Mouse (Mus musculus): ENCODE measurements around the gene Acsf2. TPM values are rescaled to one million over a fixed set of nuclear protein-coding genes. Genes with fewer than 3 reads are reported as not detected.
A peak's percentile ranks its signal among the peaks of the same experiment; 100 is the strongest.

Acsf2 gene
- polyA plus RNA-seq, 1 experiment from 2014 or later: 10.2 TPM

GRCm38 (mm10) chr11:94548041-94548784 lies 53.5 kb downstream of the Acsf2 start:
- peak overlapping the region; percentile 72 for H3K9ac ChIP-seq
- ATAC-seq (ENCODE audit: insufficient read depth) (peak; percentile 45; the same call in 1 of the 2 replicates), DNase-seq (peak; percentile 48)
- no peaks in the 10 kb centered on the region for H3K27me3 ChIP-seq (ENCODE audit: insufficient read depth, low read length)
- H3K9me3 ChIP-seq (ENCODE audit: low read depth, low read length): no peaks in the 10 kb centered on the region
- no peaks in the 10 kb centered on the region for H3K4me1 ChIP-seq (ENCODE audit: insufficient read depth)
- peak overlapping the region; percentile 60 for H3K4me3 ChIP-seq (ENCODE audit: low read depth, low read length)
- no peaks in the 10 kb centered on the region for H3K36me3 ChIP-seq (ENCODE audit: insufficient read depth)
- no peak for TF ChIP-seq CTCF (IDR thresholded peaks at IDR 0.05; ENCODE audit: low read depth)
- H3K4me2 ChIP-seq: peak overlapping the region; percentile 97
- no peak overlapping the region for H3K27ac ChIP-seq (ENCODE audit: low read depth)
- 10% methylated on average over 24 of the region's 24 CpGs for WGBS

GRCm38 (mm10) chr11:94547271-94547670 lies 54.4 kb downstream of the Acsf2 start:
- Histone ChIP-seq H3K4me3 (ENCODE audit: low read depth, low read length) (no peak overlapping the region), H3K9ac (no peak overlapping the region), H3K4me2 (no peak overlapping the region), H3K27me3 (ENCODE audit: insufficient read depth, low read length) (no peaks in the 10 kb centered on the region), H3K36me3 (ENCODE audit: insufficient read depth) (peaks cover 3% of the 10 kb centered on the region; the same call in 1 of the 2 replicates), H3K27ac (ENCODE audit: low read depth) (no peak overlapping the region), H3K9me3 (ENCODE audit: low read depth, low read length) (no peaks in the 10 kb centered on the region), H3K4me1 (ENCODE audit: insufficient read depth) (no peaks in the 10 kb centered on the region)
- DNase-seq: no peak
- ATAC-seq (ENCODE audit: insufficient read depth): no peak
- TF ChIP-seq CTCF (IDR thresholded peaks at IDR 0.05; ENCODE audit: low read depth): no peak
- 90% methylated on average over 6 of the region's 6 CpGs for WGBS

DNA sequence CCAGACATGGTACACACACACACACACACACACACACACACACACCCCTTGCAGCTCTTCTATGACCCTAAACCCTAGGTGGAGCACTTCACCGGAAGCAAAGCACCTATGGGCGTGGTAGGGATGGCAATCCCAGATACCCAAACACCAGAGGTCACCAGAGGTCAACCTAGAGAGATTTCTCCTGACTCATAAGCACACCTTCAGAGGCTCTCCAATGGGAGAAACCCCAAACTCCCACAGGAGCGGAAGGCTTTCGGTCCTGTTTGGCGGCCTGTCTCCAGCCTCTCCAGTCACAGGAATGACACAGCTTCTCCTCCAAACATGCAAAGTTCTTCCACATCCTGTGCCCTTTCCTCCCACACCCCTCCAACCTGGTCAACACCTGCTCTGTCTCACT lies 55.3 kb downstream of the Acsf2 start:
- DNase-seq: no peak
- Histone ChIP-seq H3K4me3 (ENCODE audit: low read depth, low read length) (no peak overlapping the region), H3K27me3 (ENCODE audit: insufficient read depth, low read length) (no peaks in the 10 kb centered on the region), H3K4me1 (ENCODE audit: insufficient read depth) (no peaks in the 10 kb centered on the region), H3K4me2 (no peak overlapping the region), H3K9ac (no peak overlapping the region), H3K36me3 (ENCODE audit: insufficient read depth) (peaks cover 9% of the 10 kb centered on the region; the same call in 1 of the 2 replicates), H3K27ac (ENCODE audit: low read depth) (no peak overlapping the region), H3K9me3 (ENCODE audit: low read depth, low read length) (no peaks in the 10 kb centered on the region)
- ATAC-seq (ENCODE audit: insufficient read depth): no peak
- no peak for TF ChIP-seq CTCF (IDR thresholded peaks at IDR 0.05; ENCODE audit: low read depth)
- WGBS: 91% methylated on average over 5 of the region's 5 CpGs

- TF ChIP-seq CTCF (IDR thresholded peaks at IDR 0.05; ENCODE audit: low read depth): no peak
- Histone ChIP-seq H3K9ac (peak overlapping the region; percentile 6; the same call in 1 of the 2 replicates), H3K27me3 (ENCODE audit: insufficient read depth, low read length) (no peaks in the 10 kb centered on the region), H3K4me3 (ENCODE audit: low read depth, low read length) (no peak overlapping the region), H3K4me2 (peak overlapping the region; percentile 52; the same call in 1 of the 2 replicates), H3K4me1 (ENCODE audit: insufficient read depth) (no peaks in the 10 kb centered on the region), H3K27ac (ENCODE audit: low read depth) (no peak overlapping the region), H3K36me3 (ENCODE audit: insufficient read depth) (peaks cover 9% of the 10 kb centered on the region; the same call in 1 of the 2 replicates), H3K9me3 (ENCODE audit: low read depth, low read length) (no peaks in the 10 kb centered on the region)
- DNase-seq (peak; percentile 46), ATAC-seq (ENCODE audit: insufficient read depth) (no peak)
- 50% methylated on average over 18 of the region's 18 CpGs for WGBS
These were observed 57.2 kb downstream of the Acsf2 start for GRCm38 (mm10) chr11:94544422-94544821.

DNA sequence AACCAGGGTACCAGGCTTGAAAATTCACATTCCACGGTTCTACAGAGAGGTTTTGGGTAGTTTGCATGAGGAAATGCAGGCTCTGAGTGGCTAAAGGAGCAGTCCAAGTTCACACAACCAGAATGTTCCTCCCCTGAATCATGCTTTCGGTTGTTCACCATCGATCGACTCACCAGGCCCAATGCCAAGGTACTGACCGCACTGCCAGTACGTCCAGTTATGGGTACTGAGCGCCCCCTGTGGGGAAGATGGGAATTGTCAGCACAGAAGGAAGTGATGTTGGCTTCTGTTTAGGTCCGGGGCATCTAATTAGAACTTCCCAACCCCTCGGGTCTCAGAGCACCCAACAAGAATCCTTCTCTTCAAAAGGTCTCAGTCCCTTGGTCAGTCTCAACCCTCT lies 57.7 kb downstream of the Acsf2 start:
- Histone ChIP-seq H3K27ac (ENCODE audit: low read depth) (no peak overlapping the region), H3K4me1 (ENCODE audit: insufficient read depth) (no peaks in the 10 kb centered on the region), H3K36me3 (ENCODE audit: insufficient read depth) (peaks cover 9% of the 10 kb centered on the region; the same call in 1 of the 2 replicates), H3K4me3 (ENCODE audit: low read depth, low read length) (no peak overlapping the region), H3K9ac (no peak overlapping the region), H3K4me2 (peak overlapping the region; percentile 52; the same call in 1 of the 2 replicates), H3K9me3 (ENCODE audit: low read depth, low read length) (no peaks in the 10 kb centered on the region), H3K27me3 (ENCODE audit: insufficient read depth, low read length) (no peaks in the 10 kb centered on the region)
- TF ChIP-seq CTCF (IDR thresholded peaks at IDR 0.05; ENCODE audit: low read depth): peak; percentile 92
- WGBS: 30% methylated on average over 9 of the region's 9 CpGs
- DNase-seq (peak; percentile 95), ATAC-seq (ENCODE audit: insufficient read depth) (peak; percentile 34; the same call in 1 of the 2 replicates)

DNA sequence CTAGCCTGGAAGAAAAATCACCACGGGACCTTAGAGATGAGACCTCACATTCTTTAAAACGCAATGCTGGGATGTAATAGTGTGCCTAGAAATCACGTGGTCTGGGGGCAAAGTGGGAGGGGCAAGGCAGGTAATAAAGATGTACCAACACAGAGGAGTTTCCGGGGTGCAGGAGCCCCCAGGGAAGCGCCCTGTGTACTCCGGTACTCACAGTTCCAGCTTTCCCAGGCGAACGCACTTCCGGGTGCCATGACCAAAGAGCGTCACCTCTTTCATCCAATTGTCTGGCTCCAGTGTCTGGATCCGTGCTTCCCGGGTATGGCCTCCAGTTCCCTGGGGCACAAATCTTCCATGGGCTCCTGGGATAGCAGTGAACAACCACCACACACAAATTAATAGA lies 58.3 kb downstream of the Acsf2 start:
- no peak for TF ChIP-seq CTCF (IDR thresholded peaks at IDR 0.05; ENCODE audit: low read depth)
- Histone ChIP-seq H3K36me3 (ENCODE audit: insufficient read depth) (peaks cover 9% of the 10 kb centered on the region; the same call in 1 of the 2 replicates), H3K27ac (ENCODE audit: low read depth) (no peak overlapping the region), H3K9ac (no peak overlapping the region), H3K4me1 (ENCODE audit: insufficient read depth) (no peaks in the 10 kb centered on the region), H3K4me2 (no peak overlapping the region), H3K9me3 (ENCODE audit: low read depth, low read length) (no peaks in the 10 kb centered on the region), H3K27me3 (ENCODE audit: insufficient read depth, low read length) (no peaks in the 10 kb centered on the region), H3K4me3 (ENCODE audit: low read depth, low read length) (no peak overlapping the region)
- 84% methylated on average over 12 of the region's 12 CpGs for WGBS
- no peak for ATAC-seq (ENCODE audit: insufficient read depth)
- DNase-seq: no peak

- no peaks in the 10 kb centered on the region for H3K27me3 ChIP-seq (ENCODE audit: insufficient read depth, low read length)
- no peak overlapping the region for H3K4me3 ChIP-seq (ENCODE audit: low read depth, low read length)
- H3K9me3 ChIP-seq (ENCODE audit: low read depth, low read length): no peaks in the 10 kb centered on the region
- peaks cover 9% of the 10 kb centered on the region; the same call in 1 of the 2 replicates for H3K36me3 ChIP-seq (ENCODE audit: insufficient read depth)
- 81% methylated on average over 4 of the region's 4 CpGs for WGBS
- no peak for TF ChIP-seq CTCF (IDR thresholded peaks at IDR 0.05; ENCODE audit: low read depth)
- H3K4me1 ChIP-seq (ENCODE audit: insufficient read depth): no peaks in the 10 kb centered on the region
- H3K27ac ChIP-seq (ENCODE audit: low read depth): no peak overlapping the region
- ATAC-seq (ENCODE audit: insufficient read depth) (no peak), DNase-seq (no peak)
- H3K4me2 ChIP-seq: no peak overlapping the region
- H3K9ac ChIP-seq: no peak overlapping the region
These were observed 59.3 kb downstream of the Acsf2 start for GRCm38 (mm10) chr11:94542400-94542799.
